ENCODE assay signal across 13 mouse cellular contexts in the genomic region with DNA sequence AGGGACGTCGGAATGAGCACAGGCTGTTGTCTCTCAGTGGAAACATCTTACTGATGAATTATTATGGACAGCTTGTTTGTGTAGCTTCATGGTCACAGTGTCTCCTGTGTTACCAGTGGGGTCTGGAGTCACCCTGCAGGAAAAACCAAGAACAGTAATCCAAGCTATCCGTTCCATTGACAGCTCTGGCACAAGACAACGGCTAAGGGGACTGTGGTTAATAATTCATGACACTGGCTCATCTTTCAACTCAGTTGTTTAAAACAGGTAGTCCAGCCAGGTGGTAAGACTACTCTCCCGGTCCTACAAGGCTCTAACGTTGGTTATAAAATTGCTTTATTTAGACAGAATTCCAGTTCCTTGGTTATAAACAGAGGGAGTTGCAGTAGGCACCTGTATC.
"Had no signal": no experiment of that assay in that cellular context is flagged by ENCODE, and none has a peak within 500 bp of the region (broad histone marks: within the 10 kb centered on the region; RNA-seq: fewer than 3 reads in every experiment).

No protein-coding gene starts in this region.

- H3K4me3 ChIP-seq: left cerebral cortex, adult 2 months; liver, embryonic 13.5 days; midbrain, embryonic 12.5 days; myocyte; neural tube, embryonic 13.5 days had no signal

- H3K27me3 ChIP-seq: liver, embryonic 13.5 days; midbrain, embryonic 12.5 days; neural tube, embryonic 13.5 days had no signal

- DNase-seq: layer of hippocampus, postnatal 36 days; liver, embryonic 13.5 days; lung, adult 2 months; lung, postnatal 14 days; lung, postnatal 4 days; thymus, adult 18-20 months; thymus, postnatal 36 days had no signal

- H3K9ac ChIP-seq: liver, embryonic 13.5 days; midbrain, embryonic 12.5 days; neural tube, embryonic 13.5 days had no signal

- H3K4me2 ChIP-seq: liver, embryonic 13.5 days; midbrain, embryonic 12.5 days; neural tube, embryonic 13.5 days had no signal

- H3K27ac ChIP-seq: left cerebral cortex, adult 2 months; liver, embryonic 13.5 days; midbrain, embryonic 12.5 days; neural tube, embryonic 13.5 days had no signal

- H3K9me3 ChIP-seq: liver, embryonic 13.5 days; midbrain, embryonic 12.5 days; neural tube, embryonic 13.5 days had no signal

- H3K4me1 ChIP-seq: liver, embryonic 13.5 days; midbrain, embryonic 12.5 days; neural tube, embryonic 13.5 days had no signal

- ATAC-seq: intestine, postnatal 0 days; midbrain, embryonic 16.5 days had no signal

- H3K36me3 ChIP-seq: liver, embryonic 13.5 days; midbrain, embryonic 12.5 days; neural tube, embryonic 13.5 days had no signal
